Mouse (Mus musculus) intestine, postnatal 0 days (tissue): ENCODE measurements around the gene Vmn1r219. TPM values are rescaled to one million over a fixed set of nuclear protein-coding genes. Genes with fewer than 3 reads are reported as not detected.
"Not testable (repeated sequence)": the region's sequence is repeated elsewhere in the genome, so short reads cannot be mapped to it uniquely, and the experiment has no call there.

Source experiments
- ATAC-seq: fragments of 200-750 bp; cut with Nextera tagmentation; 2 replicates; pipeline ENCODE4 v1.8.0; 2017; ENCODE audit warnings: mild to moderate bottlenecking, moderate TSS enrichment, moderate library complexity
- H3K27ac ChIP-seq: fragments of 300-500 bp; sonication (generic); 2 replicates; pipeline ENCODE4 v1.5.1; 2014; ENCODE audit warnings: mild to moderate bottlenecking, low read depth, low read length, moderate library complexity
- H3K27me3 ChIP-seq: fragments of 300-500 bp; sonication (generic); replicated peaks from 2 replicates; pipeline ENCODE4 v1.6.1; 2014; ENCODE audit warnings: low read length, mixed read lengths; ENCODE audit not compliant: control insufficient read depth, insufficient read depth
- H3K36me3 ChIP-seq: fragments of 300-500 bp; sonication (generic); 2 replicates; pipeline ENCODE4 v1.6.1; 2014; ENCODE audit warnings: mild to moderate bottlenecking, moderate library complexity; ENCODE audit not compliant: control insufficient read depth, insufficient read depth
- H3K4me1 ChIP-seq: fragments of 300-500 bp; sonication (generic); replicated peaks from 2 replicates; pipeline ENCODE4 v1.6.1; 2014; ENCODE audit warnings: antibody characterized with exemption, low read length, mixed read lengths; ENCODE audit not compliant: control insufficient read depth, insufficient read depth
- H3K4me2 ChIP-seq: fragments of 300-500 bp; sonication (generic); replicated peaks from 2 replicates; pipeline ENCODE4 v1.6.1; 2014; ENCODE audit warnings: low read depth, mild to moderate bottlenecking, moderate library complexity
- H3K4me3 ChIP-seq: fragments of 300-500 bp; sonication (generic); 2 replicates; pipeline ENCODE4 v1.5.1; 2014; ENCODE audit warnings: low read depth, low read length
- H3K9ac ChIP-seq: fragments of 300-500 bp; sonication (generic); 2 replicates; pipeline ENCODE4 v1.6.1; 2014; ENCODE audit warnings: mild to moderate bottlenecking, low read depth, low read length
- H3K9me3 ChIP-seq: fragments of 300-500 bp; sonication (generic); 2 replicates; pipeline ENCODE4 v1.6.1; 2016; ENCODE audit warnings: mixed run types; ENCODE audit not compliant: control insufficient read depth
- CTCF ChIP-seq: sonication (generic); IDR thresholded peaks from 2 replicates; pipeline ENCODE4 v1.5.1; 2016; ENCODE audit warnings: low read depth, mild to moderate bottlenecking, control low read depth, antibody characterized with exemption, moderate library complexity
- WGBS: fragments of 180-500 bp; shearing (Covaris S2); extraction: QIAGEN DNeasy Blood & Tissue Kit; methylation state at CpG from one replicate; pipeline ENCODE4 v1.1.7; 2014; 5-methylcytosine and 5-hydroxymethylcytosine counted together
- polyA plus RNA-seq: library from polyadenylated mRNA; unstranded; fragments of >200 nt; fragmentation: Nextera tagmentation; extraction: Ambion mirVana; gene quantifications from 2 replicates; pipeline ENCODE4 v1.2.1, GENCODE M21; 2015

The Vmn1r219 gene
- polyA plus RNA-seq, 1 experiment from 2014 or later = 0.01 TPM

DNA sequence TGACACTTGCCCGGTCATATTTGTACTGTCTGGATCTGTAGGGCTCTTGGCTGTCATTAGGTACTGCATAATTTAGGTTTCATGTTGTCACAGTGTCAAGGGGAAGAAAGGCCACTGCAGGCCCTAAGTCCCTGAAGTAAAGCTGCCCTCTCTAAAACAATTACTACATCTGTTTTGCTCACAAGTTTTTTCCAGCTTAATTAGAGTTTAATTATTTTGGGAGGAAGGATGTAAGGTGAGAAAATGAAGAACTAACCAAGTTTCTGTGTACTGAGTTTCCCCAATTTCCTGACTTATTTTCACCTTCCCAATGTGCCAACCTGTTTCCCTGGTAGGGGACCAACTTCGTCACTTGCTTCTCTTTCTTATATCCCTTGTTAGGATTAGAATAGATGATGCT is 28.8 kb downstream of the Vmn1r219 start, which contains the start of gene Vmn1r220:
Gene Vmn1r220 (minus strand): TSS at position 101 of the 400 bp plus-strand sequence.
- TF ChIP-seq CTCF = no peak
- no peak within 1 kb of the TSS for H3K4me3 ChIP-seq
- 85% methylated on average over 2 of the region's 2 CpGs for WGBS

GRCm38 (mm10) chr13:23203885-23204284 is 44.8 kb downstream of the Vmn1r219 start:
- 70% methylated on average over 1 of the region's 1 CpGs for WGBS
- not testable (repeated sequence) for H3K9me3 ChIP-seq, H3K4me2 ChIP-seq, ATAC-seq, H3K4me1 ChIP-seq, H3K27ac ChIP-seq, H3K4me3 ChIP-seq, H3K36me3 ChIP-seq, H3K9ac ChIP-seq, H3K27me3 ChIP-seq

More for the DNA sequence above, 28.8 kb downstream of the Vmn1r219 start, which contains the start of gene Vmn1r220:
- ATAC-seq = no peak
- no peaks in the 10 kb centered on the region for H3K36me3 ChIP-seq
- no peaks in the 10 kb centered on the region for H3K4me1 ChIP-seq
- H3K9me3 ChIP-seq = no peaks in the 10 kb centered on the region
- H3K4me2 ChIP-seq = no peak within 1 kb of the TSS
- H3K27me3 ChIP-seq = no peaks in the 10 kb centered on the region
- no peak within 1 kb of the TSS for H3K27ac ChIP-seq
- no peak within 1 kb of the TSS for H3K9ac ChIP-seq

DNA sequence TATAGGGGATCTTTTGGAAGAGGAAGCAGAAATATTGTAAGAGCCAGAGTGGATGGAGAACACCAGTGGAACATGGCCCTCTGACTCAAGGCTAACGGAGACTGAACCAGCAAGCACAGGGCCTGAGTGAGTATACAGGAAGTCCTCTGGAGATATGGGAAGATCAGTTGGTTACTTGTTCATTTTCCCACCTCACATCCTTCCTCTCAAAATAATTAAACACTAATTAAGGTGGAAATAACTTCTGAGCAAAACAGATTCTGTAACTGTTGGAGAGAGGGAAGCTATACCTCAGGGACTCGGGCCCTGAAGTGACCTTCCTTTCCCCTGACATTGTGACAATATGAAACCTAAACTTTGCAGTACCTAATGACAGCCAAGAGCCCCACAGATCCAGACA is 54.7 kb downstream of the Vmn1r219 start, which contains the start of gene Vmn1r221:
Gene Vmn1r221 (plus strand): TSS at position 301 of the 400 bp plus-strand sequence.
- not testable (repeated sequence) for H3K9ac ChIP-seq, H3K4me2 ChIP-seq, H3K4me1 ChIP-seq, H3K36me3 ChIP-seq, H3K9me3 ChIP-seq, H3K27me3 ChIP-seq, H3K27ac ChIP-seq, ATAC-seq, H3K4me3 ChIP-seq
- WGBS = 84% methylated on average over 2 of the region's 2 CpGs

Other genes starting within 250 kb of the Vmn1r219 start
- gene Vmn1r213, start 151.7 kb upstream of the Vmn1r219 start, polyA plus RNA-seq = not detected in 2 replicates
- not detected in 2 replicates for gene Vmn1r214, start 128.9 kb upstream of the Vmn1r219 start, polyA plus RNA-seq
- not detected in 2 replicates for gene Vmn1r215, start 91.3 kb upstream of the Vmn1r219 start, polyA plus RNA-seq
- not detected in 2 replicates for gene Vmn1r217, start 41.1 kb upstream of the Vmn1r219 start, polyA plus RNA-seq
- not detected in 2 replicates for gene Vmn1r218, start 26.2 kb upstream of the Vmn1r219 start, polyA plus RNA-seq
- not detected in 2 replicates for gene Vmn1r220, start 28.7 kb downstream of the Vmn1r219 start, polyA plus RNA-seq
- gene Vmn1r221, start 54.8 kb downstream of the Vmn1r219 start, polyA plus RNA-seq = not detected in 2 replicates
- not detected in 2 replicates for gene Vmn1r222, start 76.6 kb downstream of the Vmn1r219 start, polyA plus RNA-seq
- not detected in 2 replicates for gene Vmn1r223, start 87.8 kb downstream of the Vmn1r219 start, polyA plus RNA-seq
- gene Zfp322a, start 209.9 kb downstream of the Vmn1r219 start, polyA plus RNA-seq = 15.6 and 17.2 TPM in 2 replicates